Mouse (Mus musculus) testis, adult 2 months (tissue): ENCODE data around the gene Arl13b. TPM values are rescaled to one million over a fixed set of nuclear protein-coding genes. Genes with fewer than 3 reads are reported as not detected.

ENCODE experiments used
- H3K27ac ChIP-seq: fragments of 200-500 bp; 2 replicates; pipeline ENCODE4 v1.5.1; 2012; ENCODE audit warnings: low read depth, low read length; ENCODE audit not compliant: control insufficient read depth, insufficient read depth
- H3K27me3 ChIP-seq: fragments of 200-500 bp; 2 replicates; pipeline ENCODE4 v1.6.1; 2012; ENCODE audit warnings: mild to moderate bottlenecking, low read length, moderate library complexity; ENCODE audit not compliant: control insufficient read depth, insufficient read depth
- H3K36me3 ChIP-seq: fragments of 200-500 bp; 2 replicates; pipeline ENCODE4 v1.6.1; 2012; ENCODE audit warnings: mild to moderate bottlenecking, low read length; ENCODE audit not compliant: control insufficient read depth, insufficient read depth
- H3K4me1 ChIP-seq: fragments of 200-500 bp; 2 replicates; pipeline ENCODE4 v1.6.1; 2012; ENCODE audit warnings: low read length; ENCODE audit not compliant: control insufficient read depth, insufficient read depth
- H3K4me3 ChIP-seq: fragments of 200-500 bp; 2 replicates; pipeline ENCODE4 v1.5.1; 2012; ENCODE audit warnings: low read depth, mild to moderate bottlenecking, low read length, moderate library complexity, mixed read lengths; ENCODE audit not compliant: control insufficient read depth
- CTCF ChIP-seq: fragments of 200-500 bp; IDR thresholded peaks from 2 replicates; pipeline ENCODE4 v1.5.1; 2012; ENCODE audit warnings: low read depth, mild to moderate bottlenecking, inconsistent platforms, low read length, moderate library complexity; ENCODE audit not compliant: control insufficient read depth, insufficient read depth, insufficient replicate concordance
- POLR2A ChIP-seq: fragments of 200-500 bp; IDR thresholded peaks from 2 replicates; pipeline ENCODE4 v1.6.1; 2012; ENCODE audit warnings: low read depth, mild to moderate bottlenecking, inconsistent platforms, low read length, moderate library complexity; ENCODE audit not compliant: control insufficient read depth
- polyA plus RNA-seq: library from polyadenylated mRNA; depleted of rRNA; stranded (reverse); fragments of >200 nt; gene quantifications from 2 replicates; pipeline ENCODE4 v1.2.3, GENCODE M21; 2012; rRNA removed

Arl13b gene
- polyA plus RNA-seq: 31.3 and 31.4 TPM in 2 replicates

- peak within 1 kb of the TSS; percentile 88 for H3K27ac ChIP-seq
- peak within 1 kb of the TSS; percentile 94 for H3K4me3 ChIP-seq
- TF ChIP-seq POLR2A: peak; percentile 82
- no peak for TF ChIP-seq CTCF
- H3K36me3 ChIP-seq: no peaks in the 10 kb centered on the region
- no peaks in the 10 kb centered on the region for H3K27me3 ChIP-seq
- H3K4me1 ChIP-seq: no peaks in the 10 kb centered on the region
Observed at GRCm38 (mm10) chr16:62846498-62847312, at the start of gene Arl13b. Gene Arl13b (minus strand): TSS chr16:62847040.

- TF ChIP-seq POLR2A (no peak), CTCF (no peak)
- H3K36me3 ChIP-seq: no peaks in the 10 kb centered on the region
- no peaks in the 10 kb centered on the region for H3K4me1 ChIP-seq
- H3K4me3 ChIP-seq: no peak overlapping the region
- no peaks in the 10 kb centered on the region for H3K27me3 ChIP-seq
- no peak overlapping the region for H3K27ac ChIP-seq
Observed at GRCm38 (mm10) chr16:62895824-62896223, 49.0 kb upstream of the Arl13b start.

- TF ChIP-seq POLR2A (no peak), CTCF (no peak)
- no peak overlapping the region for H3K4me3 ChIP-seq
- no peaks in the 10 kb centered on the region for H3K27me3 ChIP-seq
- H3K27ac ChIP-seq: no peak overlapping the region
- H3K36me3 ChIP-seq: no peaks in the 10 kb centered on the region
- H3K4me1 ChIP-seq: no peaks in the 10 kb centered on the region
Observed at GRCm38 (mm10) chr16:62874065-62874464, 27.2 kb upstream of the Arl13b start.

- no peaks in the 10 kb centered on the region for H3K27me3 ChIP-seq
- TF ChIP-seq CTCF: no peak
- TF ChIP-seq POLR2A: no peak
- no peak overlapping the region for H3K27ac ChIP-seq
Observed at GRCm38 (mm10) chr16:62873180-62873579, 26.3 kb upstream of the Arl13b start.

GRCm38 (mm10) chr16:62872688-62873117 lies 25.9 kb upstream of the Arl13b start:
- H3K27me3 ChIP-seq: no peaks in the 10 kb centered on the region
- H3K27ac ChIP-seq: no peak overlapping the region
- H3K36me3 ChIP-seq: no peaks in the 10 kb centered on the region
- H3K4me1 ChIP-seq: no peaks in the 10 kb centered on the region
- TF ChIP-seq CTCF (no peak), POLR2A (no peak)
- H3K4me3 ChIP-seq: no peak overlapping the region

More at GRCm38 (mm10) chr16:62873180-62873579, 26.3 kb upstream of the Arl13b start:
- H3K4me1 ChIP-seq: no peaks in the 10 kb centered on the region
- no peaks in the 10 kb centered on the region for H3K36me3 ChIP-seq
- no peak overlapping the region for H3K4me3 ChIP-seq

GRCm38 (mm10) chr16:62861455-62861854 lies 14.6 kb upstream of the Arl13b start:
- no peak overlapping the region for H3K4me3 ChIP-seq
- no peak overlapping the region for H3K27ac ChIP-seq
- H3K27me3 ChIP-seq: no peaks in the 10 kb centered on the region
- no peaks in the 10 kb centered on the region for H3K36me3 ChIP-seq
- no peak for TF ChIP-seq POLR2A
- no peaks in the 10 kb centered on the region for H3K4me1 ChIP-seq

- H3K27me3 ChIP-seq: no peaks in the 10 kb centered on the region
- no peak overlapping the region for H3K27ac ChIP-seq
- H3K36me3 ChIP-seq: no peaks in the 10 kb centered on the region
- H3K4me3 ChIP-seq: no peak overlapping the region
- no peak for TF ChIP-seq POLR2A
- H3K4me1 ChIP-seq: no peaks in the 10 kb centered on the region
Observed at GRCm38 (mm10) chr16:62860140-62860539, 13.3 kb upstream of the Arl13b start.
